Mouse (Mus musculus): Measurements from ENCODE around the gene Slc6a19.

The Slc6a19 gene

GRCm38 (mm10) chr13:73675161-73675560 is 29.5 kb downstream of the Slc6a19 start:
- DNase-seq (ENCODE audit: low read depth, low spot score), result no peak

DNA sequence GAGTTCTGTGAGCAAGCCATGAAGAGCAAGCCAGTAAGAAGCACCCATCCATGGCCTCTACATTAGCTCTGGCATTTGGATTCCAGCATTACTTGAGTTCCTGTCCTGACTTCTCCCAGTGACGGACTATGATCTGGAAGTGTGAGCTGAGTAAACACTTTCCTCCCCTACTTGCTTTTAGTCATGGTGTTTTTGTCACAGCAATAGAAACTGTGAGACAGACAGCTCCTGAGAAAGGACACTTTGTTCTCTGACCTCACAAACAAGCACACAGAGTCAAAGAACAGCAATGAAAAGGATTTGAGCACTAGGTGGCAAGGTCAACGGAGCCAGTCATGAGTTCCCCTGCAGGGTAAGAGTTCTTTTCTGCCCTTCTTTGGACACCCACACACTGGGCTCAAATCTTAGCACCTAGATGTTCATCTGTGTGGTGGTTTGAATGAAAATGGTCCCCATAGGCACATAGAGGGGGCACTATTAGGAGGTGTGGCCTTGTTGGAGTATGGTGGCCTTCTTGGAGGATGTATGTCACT is 44.4 kb downstream of the Slc6a19 start:
- DNase-seq (ENCODE audit: low read depth, low spot score), result no peak

- DNase-seq (ENCODE audit: low read depth, low spot score), result no peak
Observed at GRCm38 (mm10) chr13:73658953-73659352, 45.7 kb downstream of the Slc6a19 start.

- no peak for DNase-seq (ENCODE audit: low read depth, low spot score)
Observed at GRCm38 (mm10) chr13:73654976-73655375, 49.7 kb downstream of the Slc6a19 start.

DNA sequence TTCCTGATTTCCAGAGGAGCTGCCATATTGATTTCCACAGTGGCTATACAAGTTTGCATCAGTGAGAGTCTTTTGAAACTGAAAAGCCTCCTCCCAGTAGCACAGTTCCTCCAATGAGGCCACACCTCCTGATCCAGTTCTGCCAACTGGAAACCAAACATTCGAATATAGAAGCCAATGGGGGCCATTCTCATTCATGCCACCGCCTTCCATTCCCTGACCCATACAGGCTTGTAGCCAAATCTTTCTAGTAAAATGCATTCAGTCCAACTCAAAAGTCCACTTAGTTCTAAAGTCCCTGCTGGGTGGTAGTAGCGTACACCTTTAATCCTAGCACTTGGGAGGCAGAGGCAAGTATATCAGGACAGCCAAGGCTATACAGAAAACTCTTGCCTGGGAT is 51.4 kb downstream of the Slc6a19 start:
- DNase-seq (ENCODE audit: low read depth, low spot score), result no peak

DNA sequence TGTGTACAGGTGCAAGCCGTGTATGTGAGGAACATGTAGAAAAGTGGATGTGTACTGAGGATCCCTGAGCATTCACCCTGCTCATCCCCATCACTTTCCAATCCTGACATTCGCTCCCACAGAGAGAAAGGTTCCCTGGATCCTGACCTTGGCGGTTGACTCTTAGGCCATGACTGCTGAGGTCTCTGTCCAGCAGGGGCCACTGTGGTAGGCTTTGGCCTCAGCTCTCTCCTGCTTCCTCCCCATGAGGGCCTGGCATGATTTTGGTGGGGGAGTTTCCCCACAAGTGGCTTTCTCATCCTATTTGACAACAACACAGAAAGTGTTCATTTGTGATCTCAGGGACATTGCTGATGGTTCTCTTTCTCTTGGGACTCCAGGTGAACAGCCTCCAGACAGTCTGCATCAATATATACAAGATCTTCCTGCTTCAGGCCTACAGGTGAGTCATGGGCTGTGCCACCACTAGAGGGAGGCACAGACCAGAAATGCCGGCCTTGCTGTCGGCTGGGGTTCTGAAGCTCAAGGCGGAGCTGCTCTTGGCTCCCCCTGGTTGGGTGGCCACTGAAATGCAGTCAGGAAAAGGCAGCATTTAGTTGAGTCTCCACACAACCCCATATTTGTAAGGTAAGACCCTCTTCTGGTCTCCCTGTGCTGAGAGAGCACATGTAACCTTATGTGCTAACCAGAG is 58.1 kb downstream of the Slc6a19 start:
- no peak for DNase-seq (ENCODE audit: low read depth, low spot score)

GRCm38 (mm10) chr13:73641296-73641695 is 63.4 kb downstream of the Slc6a19 start:
- DNase-seq (ENCODE audit: low read depth, low spot score), result no peak

DNA sequence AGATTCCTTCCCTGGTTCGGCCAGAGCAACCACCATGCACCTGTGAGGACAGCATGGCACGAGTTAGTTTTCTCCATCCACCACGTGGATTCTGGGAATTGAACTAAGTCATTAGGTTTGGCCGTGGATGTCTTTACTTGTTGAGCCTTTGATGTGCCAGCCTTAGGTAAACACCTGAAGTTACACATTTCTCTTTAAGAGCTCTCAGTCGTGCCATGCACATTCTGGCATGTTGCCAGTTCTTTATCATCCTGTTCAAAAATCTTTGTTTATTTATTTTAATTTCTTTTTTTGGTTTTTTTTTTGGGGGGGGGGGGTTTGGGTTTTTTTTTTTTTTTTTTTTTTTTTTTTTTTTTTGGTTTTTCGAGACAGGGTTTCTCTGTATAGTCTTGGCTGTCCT is 66.8 kb downstream of the Slc6a19 start:
- no peak for DNase-seq (ENCODE audit: low read depth, low spot score)

DNA sequence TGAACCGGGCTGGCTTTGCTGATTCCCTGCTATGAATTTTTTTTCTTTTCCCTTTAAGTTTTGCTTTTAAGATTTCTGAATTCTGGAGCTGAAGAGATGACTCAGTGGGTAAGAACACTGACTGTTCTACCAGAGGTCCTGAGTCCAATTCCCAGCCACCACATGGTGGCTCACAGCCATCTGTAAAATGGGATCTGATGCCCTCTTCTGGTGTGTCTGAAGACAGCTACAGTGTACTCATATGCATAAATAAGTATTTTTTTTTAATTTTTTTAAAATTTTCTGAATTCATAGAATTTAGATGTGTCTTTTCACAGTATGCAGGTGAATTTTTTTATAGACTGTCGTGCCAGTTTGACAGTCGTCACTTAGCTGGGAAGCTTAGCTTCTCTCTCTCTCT is 72.8 kb downstream of the Slc6a19 start:
- DNase-seq (ENCODE audit: low read depth, low spot score), result no peak
